Mouse (Mus musculus): ENCODE measurements around the gene Vps33b. TPM values are rescaled to one million over a fixed set of nuclear protein-coding genes. Genes with fewer than 3 reads are reported as not detected.
A peak's percentile ranks its signal among the peaks of the same experiment; 100 is the strongest.

Gene Vps33b
- total RNA-seq, 1 experiment from 2014 or later: 21.1 TPM

DNA sequence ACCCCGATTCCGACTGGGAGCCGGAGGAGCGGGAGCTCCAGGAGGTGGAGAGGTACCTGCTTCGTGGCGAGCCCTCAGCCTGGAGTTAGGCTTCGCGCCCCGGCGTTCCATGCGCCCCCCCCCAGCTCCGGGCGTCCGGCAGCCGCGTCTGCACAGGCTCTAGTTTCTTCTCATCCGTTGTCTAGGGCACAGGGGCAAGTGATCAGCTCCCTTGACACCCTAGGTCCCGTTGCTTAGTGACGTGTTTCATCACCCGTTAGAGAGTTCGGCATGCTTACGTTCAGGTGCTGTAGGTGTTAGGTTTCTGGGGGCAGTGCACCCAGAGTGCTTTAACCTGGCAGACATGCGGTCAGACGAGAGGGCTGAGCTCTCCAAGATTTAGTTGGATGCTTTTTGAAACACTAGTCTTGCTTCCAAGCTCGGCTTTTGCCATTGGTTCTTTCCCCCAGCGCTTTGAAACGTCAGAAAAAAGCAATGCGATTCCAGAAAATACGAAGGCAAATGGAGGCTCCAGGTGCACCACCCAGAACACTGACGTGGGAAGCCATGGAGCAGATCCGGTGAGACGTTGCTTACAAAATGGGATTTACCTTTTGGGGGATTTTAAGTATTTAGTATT is 8.0 kb upstream of the Vps33b start:
- peak; percentile 30; the same call in 1 of the 2 replicates for ATAC-seq (ENCODE audit: extremely low read depth, insufficient number of reproducible peaks, low FRiP score, poor library complexity, severe bottlenecking)

DNA sequence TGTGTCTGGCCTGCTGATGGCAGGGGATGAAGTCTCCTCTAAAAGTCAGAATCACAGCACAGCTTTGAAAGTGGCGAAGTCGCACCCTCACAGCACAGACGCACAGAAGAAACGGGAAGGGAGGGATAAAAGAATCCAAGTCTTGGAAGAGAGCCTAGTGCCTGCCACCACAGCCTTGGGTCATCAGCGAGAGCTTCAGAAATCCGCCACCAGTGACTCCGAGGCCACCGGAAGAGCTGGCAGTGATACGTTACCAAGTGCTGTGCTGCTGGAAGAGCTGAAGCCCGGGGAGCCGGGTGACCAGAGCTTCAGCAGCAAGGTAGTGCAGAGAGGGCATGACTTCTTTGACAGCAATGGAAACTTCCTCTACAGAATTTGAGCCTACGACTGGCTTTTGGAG is 4.8 kb upstream of the Vps33b start:
- ATAC-seq (ENCODE audit: extremely low read depth, insufficient number of reproducible peaks, low FRiP score, poor library complexity, severe bottlenecking): no peak

DNA sequence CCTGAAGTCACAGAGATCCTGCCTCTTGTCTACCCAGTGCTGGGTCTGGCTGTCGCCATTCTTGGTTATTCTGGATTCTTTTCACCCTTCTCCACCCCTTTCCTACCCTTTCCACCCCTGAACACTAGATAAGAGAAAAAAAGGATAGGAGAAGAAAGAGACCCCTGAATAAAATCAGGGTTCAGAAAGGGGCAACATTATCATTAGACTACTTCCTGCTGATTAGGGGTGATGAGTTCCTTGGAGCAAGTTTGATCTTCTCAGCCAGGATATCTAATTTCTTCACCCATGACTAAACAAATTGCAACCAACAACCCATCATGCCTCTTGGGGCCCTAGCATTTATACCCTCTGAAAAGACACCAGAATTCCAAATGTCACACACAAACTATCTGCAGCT is 1.7 kb upstream of the Vps33b start:
- ATAC-seq (ENCODE audit: extremely low read depth, insufficient number of reproducible peaks, low FRiP score, poor library complexity, severe bottlenecking): no peak

DNA sequence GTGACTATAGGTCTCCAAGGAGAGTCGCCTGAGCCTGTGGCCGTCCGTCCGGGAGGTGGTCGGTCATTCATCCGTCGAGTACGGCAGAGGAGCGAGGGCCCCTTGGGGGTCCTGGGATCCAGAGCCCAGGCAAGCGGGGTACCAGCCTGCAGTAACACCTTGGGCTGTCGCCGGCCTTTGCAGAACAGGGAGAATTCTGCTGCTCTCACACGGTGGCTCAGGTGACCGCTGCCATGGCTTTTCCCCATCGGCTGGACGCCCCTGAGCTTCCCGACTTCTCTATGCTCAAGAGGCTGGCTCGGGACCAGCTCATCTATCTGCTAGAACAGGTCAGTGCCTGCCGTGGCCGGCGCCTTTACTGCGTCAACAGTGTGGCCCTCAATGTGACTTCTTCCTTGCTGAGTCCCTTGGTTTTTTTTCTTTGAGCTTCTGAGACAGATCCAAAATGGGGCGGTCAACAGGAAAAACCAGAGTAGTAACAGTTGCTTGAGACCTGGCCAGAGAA is 354 bp downstream of the Vps33b start:
- ATAC-seq (ENCODE audit: extremely low read depth, insufficient number of reproducible peaks, low FRiP score, poor library complexity, severe bottlenecking): peak; percentile 10; the same call in 1 of the 2 replicates

DNA sequence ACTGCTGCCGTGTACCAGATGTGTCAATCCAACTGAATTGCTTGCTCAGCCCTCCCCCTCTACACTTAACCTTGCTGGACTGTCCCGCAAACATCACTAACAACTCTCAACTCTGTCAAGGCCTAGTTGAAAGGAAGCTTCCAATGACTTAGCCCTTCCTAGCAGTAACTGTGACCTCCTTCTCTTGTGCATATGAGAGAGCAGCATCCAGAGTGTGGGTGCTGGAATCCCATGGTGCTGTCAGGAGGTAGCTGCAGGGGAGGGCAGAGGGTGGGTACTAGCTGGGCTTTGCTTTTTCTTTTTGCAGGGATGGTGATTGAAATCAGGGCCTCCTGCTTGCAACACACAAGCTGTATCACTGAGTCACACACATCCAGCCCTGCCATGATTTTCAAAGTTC is 4.0 kb downstream of the Vps33b start:
- no peak for ATAC-seq (ENCODE audit: extremely low read depth, insufficient number of reproducible peaks, low FRiP score, poor library complexity, severe bottlenecking)

DNA sequence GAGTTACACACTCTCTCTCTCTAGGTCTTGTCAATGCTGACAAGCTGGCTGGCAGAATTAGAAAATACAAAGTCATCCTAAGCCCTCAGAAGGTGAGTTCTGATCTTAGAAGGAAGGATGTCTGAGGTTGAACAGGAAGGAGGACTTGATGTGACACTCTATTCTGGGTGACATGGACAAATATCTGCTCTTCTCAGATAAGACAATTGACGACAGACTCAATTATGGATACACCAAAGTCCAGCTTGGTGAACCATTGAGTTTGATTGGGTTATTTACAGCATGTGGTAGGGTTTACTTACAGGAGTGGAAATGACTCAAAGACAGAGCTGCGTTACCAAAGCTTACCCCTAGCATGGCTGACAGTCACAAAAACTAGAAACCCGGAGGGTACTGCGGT is 6.9 kb downstream of the Vps33b start:
- no peak for ATAC-seq (ENCODE audit: extremely low read depth, insufficient number of reproducible peaks, low FRiP score, poor library complexity, severe bottlenecking)

DNA sequence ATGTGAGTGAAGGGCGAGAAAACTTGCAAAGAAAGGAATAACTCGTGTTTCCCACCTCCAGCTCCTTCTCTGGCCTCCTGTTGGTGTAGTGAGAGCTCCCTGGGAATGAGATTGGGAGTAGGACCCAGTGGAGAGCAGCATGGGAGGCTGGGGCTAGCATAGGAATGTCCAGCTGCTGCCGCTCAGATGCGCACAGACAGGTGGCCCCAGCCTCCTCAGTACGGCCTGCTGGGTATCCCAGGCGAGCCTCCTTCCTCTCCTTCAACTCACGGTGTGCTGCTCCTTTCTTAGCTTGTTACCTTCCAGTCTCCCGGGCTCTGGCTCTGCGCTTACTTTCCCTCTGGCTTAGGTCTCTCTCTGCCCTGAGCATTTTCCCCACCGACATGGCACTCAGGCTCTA is 10.6 kb downstream of the Vps33b start:
- ATAC-seq (ENCODE audit: extremely low read depth, insufficient number of reproducible peaks, low FRiP score, poor library complexity, severe bottlenecking): no peak

DNA sequence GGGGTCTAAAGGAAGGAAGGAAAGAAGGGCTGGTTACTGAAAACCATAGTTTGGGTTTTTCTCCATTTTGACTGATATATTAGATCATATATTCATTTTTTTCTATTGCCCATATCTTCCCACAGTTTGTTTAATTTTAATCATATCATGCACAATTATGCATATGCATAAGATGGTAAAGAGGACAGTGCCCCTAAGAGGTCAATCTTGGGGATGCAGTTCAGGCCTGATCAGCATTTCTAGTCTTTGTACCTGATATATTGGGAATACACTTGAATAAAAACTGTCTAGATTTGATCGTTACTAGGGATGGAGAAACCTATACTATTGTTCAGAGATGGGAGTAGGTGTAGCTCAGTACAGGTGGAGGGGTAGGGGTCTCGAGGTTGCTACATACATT is 11.5 kb downstream of the Vps33b start:
- ATAC-seq (ENCODE audit: extremely low read depth, insufficient number of reproducible peaks, low FRiP score, poor library complexity, severe bottlenecking): no peak

DNA sequence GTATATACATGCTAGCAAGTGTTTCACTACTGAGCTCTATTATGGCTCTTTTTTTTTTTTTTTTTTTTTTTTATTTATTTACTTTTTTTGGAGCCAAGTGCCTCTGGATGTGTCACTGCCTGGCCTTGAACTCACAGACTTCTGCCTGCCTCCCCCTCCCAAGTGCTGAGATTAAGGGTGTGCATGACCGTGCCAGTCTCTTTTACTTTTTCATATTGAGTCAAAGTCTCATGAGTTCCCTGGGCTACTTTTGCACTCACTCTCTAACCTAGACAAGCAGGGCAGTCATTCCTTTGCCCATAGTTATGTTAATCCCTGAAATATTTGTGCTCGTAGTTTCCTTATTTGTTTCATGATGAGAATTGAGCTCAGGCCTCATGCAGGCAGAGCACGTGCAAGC is 12.2 kb downstream of the Vps33b start:
- no peak for ATAC-seq (ENCODE audit: extremely low read depth, insufficient number of reproducible peaks, low FRiP score, poor library complexity, severe bottlenecking)

DNA sequence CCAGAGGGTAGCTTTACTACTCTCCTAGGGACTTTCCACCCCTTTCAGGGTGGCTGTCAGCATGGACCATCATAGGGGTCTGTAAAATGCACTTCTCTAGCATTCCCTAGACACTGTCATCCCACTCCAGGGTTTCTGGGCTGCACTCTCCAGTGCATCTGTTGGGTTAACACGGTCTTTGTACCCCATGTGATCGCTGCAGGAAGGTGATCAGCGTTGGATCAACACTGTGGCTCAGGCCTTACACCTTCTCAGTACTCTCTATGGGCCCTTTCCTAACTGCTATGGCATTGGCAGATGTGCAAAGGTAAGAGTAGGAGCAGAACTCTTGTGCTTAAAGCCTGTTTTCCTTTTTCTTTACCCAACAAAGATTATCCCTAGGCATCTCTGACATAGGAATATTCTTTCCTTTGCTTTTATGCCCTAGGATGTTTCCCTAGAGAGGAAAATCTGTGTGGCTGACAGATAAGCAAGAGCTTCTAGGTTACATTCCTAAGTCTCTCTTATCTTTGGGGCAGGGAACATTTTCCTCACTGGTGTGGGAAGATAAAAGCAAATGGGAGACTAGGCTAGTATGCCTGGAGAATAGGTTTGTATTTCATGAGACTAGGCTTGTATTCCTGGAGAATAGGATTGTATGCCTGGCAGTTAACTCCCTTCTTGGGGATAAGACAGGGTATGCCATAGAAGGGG is 13.9 kb downstream of the Vps33b start:
- ATAC-seq (ENCODE audit: extremely low read depth, insufficient number of reproducible peaks, low FRiP score, poor library complexity, severe bottlenecking): no peak

DNA sequence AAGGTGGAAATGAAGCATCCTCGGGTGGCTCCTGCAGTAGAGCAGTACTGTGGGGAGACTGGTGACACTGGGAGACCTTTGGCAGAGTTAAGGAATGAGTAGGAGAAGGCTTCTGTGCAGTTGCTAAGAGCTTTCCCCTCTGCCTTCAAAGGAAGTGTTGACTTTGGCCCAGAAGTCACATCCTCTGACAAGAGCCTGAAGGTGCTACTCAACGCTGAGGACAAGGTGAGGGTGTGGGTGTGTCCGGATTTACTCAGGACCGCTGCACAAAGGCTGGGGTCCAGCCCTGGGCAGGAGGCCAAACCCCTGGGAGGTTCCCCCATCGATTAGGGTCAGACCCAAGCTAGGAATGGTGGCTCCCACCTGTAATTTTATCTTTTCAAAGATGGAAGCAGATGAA is 14.9 kb downstream of the Vps33b start:
- ATAC-seq (ENCODE audit: extremely low read depth, insufficient number of reproducible peaks, low FRiP score, poor library complexity, severe bottlenecking): no peak

DNA sequence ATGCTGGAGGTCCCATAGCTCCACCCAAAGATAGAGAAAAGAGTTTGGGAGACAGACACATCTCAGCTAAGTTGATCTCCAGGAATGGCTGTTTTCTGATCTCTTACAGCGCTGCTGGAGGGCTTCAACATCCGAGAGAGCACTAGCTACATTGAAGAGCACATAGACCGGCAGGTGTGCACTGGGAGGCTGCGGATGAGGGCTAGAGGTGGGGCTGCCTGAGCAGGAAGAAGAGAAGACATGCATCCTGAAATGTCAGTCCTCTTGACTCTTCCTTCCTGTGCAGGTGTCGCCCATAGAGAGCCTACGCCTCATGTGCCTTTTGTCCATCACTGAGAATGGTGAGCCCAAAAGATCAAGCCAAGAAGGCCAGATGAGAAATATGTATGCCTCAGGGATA is 16.3 kb downstream of the Vps33b start:
- ATAC-seq (ENCODE audit: extremely low read depth, insufficient number of reproducible peaks, low FRiP score, poor library complexity, severe bottlenecking): no peak

DNA sequence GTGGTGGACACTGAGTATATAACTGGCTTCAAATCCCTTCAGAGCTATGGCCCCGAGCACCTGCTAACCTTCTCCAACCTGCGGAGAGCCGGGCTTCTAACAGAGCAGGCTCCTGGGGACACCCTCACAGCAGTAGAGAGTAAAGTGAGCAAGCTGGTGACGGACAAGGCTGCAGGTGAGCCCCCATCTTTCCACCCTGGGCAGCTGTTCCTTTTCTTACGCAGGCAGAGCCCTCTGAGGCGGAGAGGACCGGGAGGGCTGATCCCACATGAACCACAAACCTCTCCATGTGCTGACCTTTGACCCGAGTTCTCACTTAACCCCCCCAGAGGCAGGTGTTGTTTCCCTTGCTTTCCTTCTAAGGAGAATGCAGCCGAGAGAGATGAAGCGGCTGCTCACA is 18.3 kb downstream of the Vps33b start:
- ATAC-seq (ENCODE audit: extremely low read depth, insufficient number of reproducible peaks, low FRiP score, poor library complexity, severe bottlenecking): no peak

DNA sequence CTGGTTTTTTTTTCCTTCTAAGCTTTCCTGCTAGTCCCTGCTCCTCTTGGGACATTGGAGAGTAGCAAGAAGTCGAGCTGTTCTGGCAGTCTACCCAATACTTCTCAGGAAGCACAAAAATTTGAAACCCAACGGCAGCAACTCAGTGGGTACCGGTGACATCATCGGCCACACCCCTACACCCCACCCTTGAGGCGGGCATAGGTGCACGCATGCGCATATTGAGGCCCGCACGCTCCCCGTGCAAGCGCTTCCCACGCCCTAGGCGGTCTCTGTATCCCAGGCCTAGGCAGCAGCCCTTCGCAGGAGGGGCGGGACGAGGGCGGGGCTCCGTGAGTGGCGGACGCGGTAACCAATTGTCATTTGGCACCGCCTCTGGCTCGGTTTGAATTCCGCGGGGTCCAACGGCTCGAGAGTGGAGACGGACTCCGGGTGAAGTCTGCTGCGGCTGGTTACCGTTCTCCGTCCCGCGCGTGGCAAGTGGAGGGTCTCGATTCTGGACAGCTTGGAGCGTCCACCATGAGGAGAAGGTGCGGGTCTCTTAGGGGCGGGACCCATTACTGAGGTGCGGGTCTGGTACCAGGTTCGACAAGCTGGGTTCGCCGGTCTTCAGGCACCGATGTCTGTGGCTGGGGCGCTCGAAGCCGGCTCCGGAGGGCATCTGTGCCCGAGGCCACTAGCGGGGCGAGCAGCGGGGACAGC is 24.8 kb downstream of the Vps33b start, which contains the start of gene Prc1:
Gene Prc1 (plus strand): TSS at position 389 of the 702 bp plus-strand sequence.
- ATAC-seq (ENCODE audit: extremely low read depth, insufficient number of reproducible peaks, low FRiP score, poor library complexity, severe bottlenecking): peak; percentile 99

DNA sequence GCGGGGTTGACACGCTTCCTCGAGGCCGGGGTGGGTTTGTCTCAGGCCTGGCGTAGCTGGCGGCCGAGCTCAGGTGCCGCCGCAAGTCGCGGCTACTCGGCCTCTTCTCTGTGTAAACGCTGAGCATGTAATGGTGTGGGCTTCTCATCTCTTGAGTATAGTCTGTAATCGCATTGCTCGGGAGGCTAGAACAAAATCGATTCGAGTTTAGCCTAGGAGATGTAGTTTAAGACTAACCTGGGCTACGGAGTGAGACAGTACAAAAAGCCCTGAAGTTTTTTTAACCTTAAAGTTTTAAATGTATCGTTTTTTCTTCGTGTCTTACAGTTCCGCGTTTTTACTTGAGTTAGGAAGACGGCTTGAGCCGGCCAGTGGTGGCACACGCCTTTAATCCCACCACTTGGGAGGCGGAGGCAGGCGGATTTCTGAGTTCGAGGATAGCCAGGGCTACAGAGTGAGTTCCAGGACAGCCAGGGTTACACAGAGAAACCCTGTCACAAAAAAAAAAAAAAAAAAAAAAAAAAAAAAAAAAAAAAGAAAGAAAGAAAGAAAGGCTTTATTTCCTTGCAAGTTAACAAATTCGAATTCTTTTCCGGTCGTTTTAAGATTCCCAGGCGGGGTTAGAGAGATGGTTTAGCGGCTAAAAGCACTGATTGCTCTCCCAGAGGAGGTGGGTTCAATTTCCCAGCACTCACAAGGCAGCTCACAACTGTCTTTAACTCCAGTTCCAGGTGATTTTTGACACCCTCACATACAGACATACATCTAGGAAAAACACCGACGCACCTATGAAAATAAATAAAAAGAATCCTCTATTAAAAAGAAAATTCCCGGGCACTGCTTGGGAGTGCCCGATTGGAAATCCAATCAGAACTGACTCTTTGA is 25.6 kb downstream of the Vps33b start:
- ATAC-seq (ENCODE audit: extremely low read depth, insufficient number of reproducible peaks, low FRiP score, poor library complexity, severe bottlenecking): no peak

DNA sequence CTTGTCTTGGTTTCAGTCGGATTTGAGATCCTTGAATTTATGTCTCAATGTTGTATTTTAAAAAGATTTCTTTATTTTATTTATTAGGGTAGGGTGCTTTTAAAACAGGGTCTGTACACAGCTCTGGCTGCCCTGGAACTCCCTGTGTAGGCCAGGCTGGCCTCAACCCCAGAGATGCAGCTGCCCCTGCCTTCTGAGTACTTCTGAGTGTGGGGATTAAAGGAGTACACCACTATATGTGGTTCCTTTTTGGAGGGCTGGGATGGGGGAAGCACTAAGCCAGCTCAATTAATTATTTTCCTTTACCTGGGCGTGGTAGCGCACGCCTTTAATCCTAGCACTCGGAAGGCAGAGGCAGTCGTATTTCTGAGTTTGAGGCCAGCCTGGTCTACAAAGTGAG is 27.0 kb downstream of the Vps33b start:
- no peak for ATAC-seq (ENCODE audit: extremely low read depth, insufficient number of reproducible peaks, low FRiP score, poor library complexity, severe bottlenecking)

DNA sequence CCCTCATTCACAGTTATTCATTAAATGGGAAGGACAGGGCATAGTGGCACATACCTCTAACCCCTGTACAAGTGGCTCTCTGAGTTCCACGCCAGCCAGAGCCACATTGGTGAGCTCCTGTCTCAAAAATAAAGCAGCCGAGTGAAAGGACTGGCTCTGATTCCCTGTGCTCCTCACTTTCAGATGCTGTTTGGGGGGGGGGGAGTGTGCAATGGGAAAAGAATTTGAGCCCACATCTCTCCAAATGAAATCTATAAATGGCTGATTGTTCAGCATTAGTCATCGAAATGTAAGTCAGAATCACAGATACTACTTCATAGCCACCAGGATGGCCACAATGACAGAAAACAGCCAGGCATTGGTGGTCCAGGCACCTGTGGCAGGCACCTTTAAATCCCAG is 27.6 kb downstream of the Vps33b start:
- no peak for ATAC-seq (ENCODE audit: extremely low read depth, insufficient number of reproducible peaks, low FRiP score, poor library complexity, severe bottlenecking)

DNA sequence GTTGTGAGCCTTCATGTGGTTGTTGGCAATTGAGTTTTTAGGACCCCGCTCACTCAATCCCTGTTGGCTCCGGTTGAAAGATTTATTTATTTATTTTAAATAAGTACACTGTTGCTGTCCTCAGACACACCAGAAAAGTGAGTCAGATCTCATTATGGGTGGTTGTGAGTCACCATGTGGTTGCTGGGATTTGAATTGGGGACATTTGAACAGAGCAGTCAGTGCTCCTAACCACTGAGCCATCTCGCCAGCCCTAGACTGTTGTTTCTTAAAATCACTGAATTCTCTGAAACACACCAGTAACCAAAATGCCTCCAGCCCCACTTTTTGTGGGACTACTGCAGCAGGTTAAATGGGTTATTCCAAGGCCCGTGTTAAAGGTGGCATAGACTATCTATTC is 29.3 kb downstream of the Vps33b start:
- no peak for ATAC-seq (ENCODE audit: extremely low read depth, insufficient number of reproducible peaks, low FRiP score, poor library complexity, severe bottlenecking)

DNA sequence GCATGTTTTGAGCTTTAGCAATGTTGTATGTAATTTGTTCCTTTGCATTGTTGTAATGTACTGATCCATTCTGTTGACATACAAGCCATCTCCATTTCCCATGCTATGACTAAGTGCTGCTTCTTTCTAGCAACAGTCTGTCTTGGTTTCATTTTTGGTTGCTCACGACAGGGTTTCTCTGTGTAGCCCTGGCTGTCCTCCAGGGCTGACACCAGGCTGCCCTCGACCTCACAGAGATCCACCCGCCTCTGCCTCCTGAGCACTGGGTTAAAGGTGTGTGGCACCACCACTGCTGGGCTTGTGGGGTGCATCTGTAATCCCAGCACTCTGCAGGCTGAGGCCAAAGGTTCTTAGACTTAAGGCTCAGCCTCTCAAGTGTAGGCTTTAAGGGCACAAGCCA is 30.1 kb downstream of the Vps33b start:
- ATAC-seq (ENCODE audit: extremely low read depth, insufficient number of reproducible peaks, low FRiP score, poor library complexity, severe bottlenecking): no peak
